Mouse (Mus musculus) lung, postnatal 0 days (tissue): Measurements from ENCODE around the gene Sgcg. TPM values are rescaled to one million over a fixed set of nuclear protein-coding genes. Genes with fewer than 3 reads are reported as not detected.

Experiments used
- ATAC-seq: fragments of 200-750 bp; cut with Nextera tagmentation; 2 replicates; pipeline ENCODE4 v1.8.0; 2017; ENCODE audit warnings: moderate library complexity
- DNase-seq: peaks from one replicate; pipeline ENCODE4 v3.0.0-alpha.2; 2016; ENCODE audit warnings: low spot score
- H3K27ac ChIP-seq: fragments of 300-500 bp; sonication (generic); 2 replicates; pipeline ENCODE4 v1.5.1; 2014; ENCODE audit warnings: antibody characterized with exemption, mild to moderate bottlenecking, low read length, mixed read lengths
- H3K27me3 ChIP-seq: fragments of 300-500 bp; sonication (generic); replicated peaks from 2 replicates; pipeline ENCODE4 v1.6.1; 2014; ENCODE audit warnings: low read length, mixed read lengths; ENCODE audit not compliant: insufficient read depth
- H3K36me3 ChIP-seq: fragments of 300-500 bp; sonication (generic); 2 replicates; pipeline ENCODE4 v1.6.1; 2014; ENCODE audit warnings: low read length, mixed read lengths; ENCODE audit not compliant: insufficient read depth
- H3K4me1 ChIP-seq: fragments of 300-500 bp; sonication (generic); 2 replicates; pipeline ENCODE4 v1.6.1; 2014; ENCODE audit warnings: antibody characterized with exemption, low read depth, low read length, mixed read lengths; ENCODE audit not compliant: insufficient read depth
- H3K4me2 ChIP-seq: fragments of 300-500 bp; sonication (generic); replicated peaks from 2 replicates; pipeline ENCODE4 v1.6.1; 2014; ENCODE audit warnings: low read depth, mild to moderate bottlenecking, low read length, moderate library complexity, mixed read lengths
- H3K4me3 ChIP-seq: fragments of 300-500 bp; sonication (generic); 2 replicates; pipeline ENCODE4 v1.5.1; 2014; ENCODE audit warnings: low read depth, low read length
- H3K9ac ChIP-seq: fragments of 300-500 bp; sonication (generic); replicated peaks from 2 replicates; pipeline ENCODE4 v1.6.1; 2014; ENCODE audit warnings: low read depth, mild to moderate bottlenecking
- H3K9me3 ChIP-seq: fragments of 300-500 bp; sonication (generic); 2 replicates; pipeline ENCODE4 v1.6.1; 2016; ENCODE audit warnings: low read length, mixed read lengths
- CTCF ChIP-seq: IDR thresholded peaks from 2 replicates; pipeline ENCODE4 v1.5.1; 2016; ENCODE audit warnings: antibody characterized with exemption, mild to moderate bottlenecking
- EP300 ChIP-seq: IDR thresholded peaks from 2 replicates; pipeline ENCODE4 v1.6.1; 2016; ENCODE audit warnings: antibody characterized with exemption, mild to moderate bottlenecking, control low read depth
- WGBS: fragments of 180-500 bp; shearing (Covaris S2); extraction: QIAGEN DNeasy Blood & Tissue Kit; methylation state at CpG from one replicate; pipeline ENCODE4 v1.1.7; 2014; 5-methylcytosine and 5-hydroxymethylcytosine counted together
- polyA plus RNA-seq: library from polyadenylated mRNA; unstranded; fragments of >200 nt; fragmentation: Nextera tagmentation; extraction: Ambion mirVana; gene quantifications from 2 replicates; pipeline ENCODE4 v1.2.1, GENCODE M21; 2015

Sgcg gene
- polyA plus RNA-seq, 1 experiment from 2014 or later, result 6.1 TPM

GRCm38 (mm10) chr14:61274414-61275198 is 16.3 kb upstream of the Sgcg start:
- Histone ChIP-seq H3K9ac (no peak overlapping the region), H3K4me1 (no peaks in the 10 kb centered on the region), H3K36me3 (no peaks in the 10 kb centered on the region), H3K27ac (no peak overlapping the region), H3K27me3 (0 out of 2 replicates have a peak, but pooled peaks cover 8% of the 10 kb centered on the region), H3K4me3 (no peak overlapping the region; the same call in 1 of the 2 replicates), H3K4me2 (peak overlapping the region; percentile 22; the same call in 1 of the 2 replicates), H3K9me3 (no peaks in the 10 kb centered on the region)
- WGBS, result 7% methylated on average over 38 of the region's 38 CpGs
- ATAC-seq (no peak), DNase-seq (no peak)
- no peak for TF ChIP-seq EP300
- TF ChIP-seq CTCF, result no peak

- TF ChIP-seq CTCF (no peak), EP300 (no peak)
- no peaks in the 10 kb centered on the region for H3K27me3 ChIP-seq
- no peaks in the 10 kb centered on the region for H3K4me1 ChIP-seq
- H3K9me3 ChIP-seq, result no peaks in the 10 kb centered on the region
- H3K27ac ChIP-seq, result no peak overlapping the region
- H3K9ac ChIP-seq, result no peak overlapping the region
- no peak overlapping the region for H3K4me2 ChIP-seq
- ATAC-seq (no peak), DNase-seq (no peak)
- H3K4me3 ChIP-seq, result no peak overlapping the region
- no peaks in the 10 kb centered on the region for H3K36me3 ChIP-seq
- WGBS, result 55% methylated on average over 5 of the region's 5 CpGs
These were observed 9.7 kb upstream of the Sgcg start for GRCm38 (mm10) chr14:61267908-61268475.

GRCm38 (mm10) chr14:61259084-61259483 is 794 bp upstream of the Sgcg start:
- H3K27me3 ChIP-seq, result no peaks in the 10 kb centered on the region
- ATAC-seq (no peak), DNase-seq (peak; percentile 23)
- H3K9me3 ChIP-seq, result no peaks in the 10 kb centered on the region
- H3K4me2 ChIP-seq, result no peak overlapping the region
- no peak overlapping the region for H3K4me3 ChIP-seq
- 21% methylated on average over 3 of the region's 3 CpGs for WGBS
- H3K9ac ChIP-seq, result no peak overlapping the region
- H3K4me1 ChIP-seq, result no peaks in the 10 kb centered on the region
- no peak overlapping the region for H3K27ac ChIP-seq
- TF ChIP-seq EP300, result no peak
- TF ChIP-seq CTCF, result no peak
- H3K36me3 ChIP-seq, result no peaks in the 10 kb centered on the region

- no peak for TF ChIP-seq CTCF
- no peak for TF ChIP-seq EP300
- H3K27me3 ChIP-seq, result no peaks in the 10 kb centered on the region
- no peaks in the 10 kb centered on the region for H3K36me3 ChIP-seq
- H3K9ac ChIP-seq, result no peak overlapping the region
- no peak overlapping the region for H3K27ac ChIP-seq
- H3K4me2 ChIP-seq, result no peak overlapping the region
- no peaks in the 10 kb centered on the region for H3K4me1 ChIP-seq
- H3K4me3 ChIP-seq, result no peak overlapping the region
- WGBS, result 72% methylated on average over 15 of the region's 15 CpGs
- peaks cover 4% of the 10 kb centered on the region; the same call in 1 of the 2 replicates for H3K9me3 ChIP-seq
- ATAC-seq (peak; percentile 64; the same call in 1 of the 2 replicates), DNase-seq (peak; percentile 22)
These were observed 5.5 kb downstream of the Sgcg start for GRCm38 (mm10) chr14:61252596-61253388.

- no peak overlapping the region for H3K9ac ChIP-seq
- H3K36me3 ChIP-seq, result no peaks in the 10 kb centered on the region
- DNase-seq, result no peak
- no peaks in the 10 kb centered on the region for H3K4me1 ChIP-seq
- H3K27ac ChIP-seq, result no peak overlapping the region
- 68% methylated on average over 3 of the region's 3 CpGs for WGBS
- H3K4me3 ChIP-seq, result no peak overlapping the region
- no peak for ATAC-seq
- TF ChIP-seq CTCF (no peak), EP300 (no peak)
- no peak overlapping the region for H3K4me2 ChIP-seq
- H3K9me3 ChIP-seq, result peaks cover 4% of the 10 kb centered on the region; the same call in 1 of the 2 replicates
- no peaks in the 10 kb centered on the region for H3K27me3 ChIP-seq
These were observed 11.8 kb downstream of the Sgcg start for GRCm38 (mm10) chr14:61246444-61246843.

GRCm38 (mm10) chr14:61242611-61243010 is 15.7 kb downstream of the Sgcg start:
- ATAC-seq (no peak), DNase-seq (peak; percentile 37)
- H3K9ac ChIP-seq, result no peak overlapping the region
- no peaks in the 10 kb centered on the region for H3K36me3 ChIP-seq
- no peaks in the 10 kb centered on the region for H3K27me3 ChIP-seq
- TF ChIP-seq EP300 (no peak), CTCF (peak; percentile 62)
- H3K4me3 ChIP-seq, result no peak overlapping the region
- H3K27ac ChIP-seq, result no peak overlapping the region
- H3K4me1 ChIP-seq, result no peaks in the 10 kb centered on the region
- no peak overlapping the region for H3K4me2 ChIP-seq
- WGBS, result 34% methylated on average over 6 of the region's 6 CpGs
- no peaks in the 10 kb centered on the region for H3K9me3 ChIP-seq
